Mouse (Mus musculus): Measurements from ENCODE around the gene 2210016L21Rik.

The 2210016L21Rik gene

DNA sequence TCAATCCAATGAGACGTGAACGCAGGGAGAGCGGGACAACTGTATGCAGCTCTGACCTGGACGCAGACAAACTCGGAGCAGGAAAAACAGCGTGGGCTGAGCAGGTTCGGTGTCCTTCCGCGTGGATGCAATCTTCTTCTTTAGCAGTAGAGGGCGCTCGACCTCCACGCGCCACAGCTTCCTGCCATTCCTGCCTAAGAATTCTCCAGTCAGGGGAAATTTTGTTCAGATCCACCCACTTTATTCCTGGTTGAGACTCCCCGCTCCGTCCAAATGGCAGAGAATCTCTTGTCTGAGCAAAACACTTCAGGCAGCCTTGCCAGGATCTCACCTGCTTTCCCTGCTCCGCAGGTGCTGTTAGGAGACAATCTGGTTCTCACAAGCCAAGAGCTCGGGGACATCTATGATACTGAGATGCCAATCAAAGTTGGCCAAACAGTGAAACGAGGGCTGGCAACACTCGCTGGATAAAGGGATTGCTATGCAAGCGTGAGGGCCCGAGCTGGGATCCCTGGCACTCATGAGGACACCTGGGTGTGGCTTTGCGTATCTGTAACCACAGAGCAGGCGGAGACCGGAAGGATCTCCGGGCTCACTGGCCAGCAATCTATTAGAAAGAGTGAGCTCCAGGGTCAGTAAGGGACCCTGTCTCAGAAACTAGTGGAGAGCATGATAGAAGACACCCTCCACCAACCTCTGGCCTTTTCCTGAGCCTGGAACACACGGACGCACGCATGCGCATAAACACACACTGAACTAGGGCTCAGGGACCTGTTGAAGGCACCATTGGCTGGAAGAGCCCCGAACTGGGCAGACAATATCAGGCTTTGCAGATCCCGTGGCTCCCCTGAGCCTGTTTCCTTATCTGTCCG, 37.5 kb downstream of the 2210016L21Rik start:
- DNase-seq (ENCODE audit: low spot score), result peak; percentile 70

- DNase-seq (ENCODE audit: low spot score), result no peak
These were observed 38.3 kb downstream of the 2210016L21Rik start for GRCm38 (mm10) chr5:114980122-114980748.

DNA sequence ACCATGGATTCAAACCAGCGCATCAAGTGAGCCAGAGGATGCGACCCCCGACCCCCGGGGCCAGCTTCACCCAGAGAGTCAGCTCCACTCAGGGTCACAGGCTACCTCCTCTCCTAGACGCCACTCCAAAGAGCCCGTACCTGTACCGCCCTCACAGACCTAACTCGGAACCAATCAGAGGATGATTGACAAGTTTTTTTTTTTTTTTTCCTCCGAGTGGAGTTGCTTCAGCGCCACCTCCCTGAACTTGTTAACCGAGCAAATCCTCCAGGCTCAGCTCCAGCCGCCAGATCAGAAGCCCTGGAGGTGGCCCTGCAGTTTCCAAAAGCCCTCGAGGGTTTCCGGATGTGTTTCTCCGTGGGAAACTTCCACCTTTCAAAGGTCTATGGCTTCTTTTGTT, 40.0 kb downstream of the 2210016L21Rik start:
- DNase-seq (ENCODE audit: low spot score), result no peak

- DNase-seq (ENCODE audit: low spot score), result no peak
These were observed 43.1 kb downstream of the 2210016L21Rik start for GRCm38 (mm10) chr5:114985074-114985473.

DNA sequence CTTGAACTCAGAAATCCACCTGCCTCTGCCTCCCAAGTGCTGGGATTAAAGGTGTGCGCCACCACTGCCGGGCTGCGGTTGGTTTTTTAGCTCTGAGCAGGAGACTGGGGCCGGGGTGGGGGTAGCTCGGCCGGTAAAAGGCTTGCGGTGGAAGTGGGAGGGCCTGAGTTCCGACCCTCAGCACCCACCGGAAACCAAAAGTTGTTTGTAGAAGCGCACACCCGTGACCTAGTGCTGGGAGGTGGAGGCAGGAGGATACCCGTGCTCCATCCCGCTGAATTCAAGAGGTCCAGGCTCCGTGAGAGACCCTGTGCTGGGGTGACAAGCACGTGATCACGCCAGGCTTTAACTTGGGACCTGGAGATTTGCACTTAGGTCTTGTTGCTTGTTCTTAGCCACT, 54.5 kb downstream of the 2210016L21Rik start:
- DNase-seq (ENCODE audit: low spot score), result no peak

- no peak for DNase-seq (ENCODE audit: low spot score)
These were observed 55.4 kb downstream of the 2210016L21Rik start for GRCm38 (mm10) chr5:114997327-114997726.
